Mouse (Mus musculus) limb, embryonic 13.5 days (tissue): ENCODE measurements around the gene Pdyn. TPM values are rescaled to one million over a fixed set of nuclear protein-coding genes. Genes with fewer than 3 reads are reported as not detected.

Experiments used
- ATAC-seq: fragments of 200-750 bp; cut with Nextera tagmentation; 2 replicates; pipeline ENCODE4 v1.8.0; 2017; ENCODE audit warnings: low read depth, moderate number of reproducible peaks, moderate TSS enrichment; ENCODE audit not compliant: low FRiP score
- H3K27ac ChIP-seq: fragments of 300-500 bp; sonication (generic); 2 replicates; pipeline ENCODE4 v1.5.1; 2015; ENCODE audit warnings: inconsistent platforms, mild to moderate bottlenecking, moderate library complexity
- H3K27me3 ChIP-seq: fragments of 300-500 bp; sonication (generic); 2 replicates; pipeline ENCODE4 v1.6.1; 2015; ENCODE audit warnings: mild to moderate bottlenecking, inconsistent platforms
- H3K36me3 ChIP-seq: fragments of 300-500 bp; sonication (generic); 2 replicates; pipeline ENCODE4 v1.6.1; 2015; ENCODE audit warnings: inconsistent platforms, mild to moderate bottlenecking, moderate library complexity
- H3K4me1 ChIP-seq: fragments of 300-500 bp; sonication (generic); 2 replicates; pipeline ENCODE4 v1.6.1; 2015; ENCODE audit warnings: inconsistent platforms
- H3K4me2 ChIP-seq: fragments of 300-500 bp; sonication (generic); replicated peaks from 2 replicates; pipeline ENCODE4 v1.6.1; 2015; ENCODE audit warnings: inconsistent platforms, mild to moderate bottlenecking, moderate library complexity
- H3K4me3 ChIP-seq: fragments of 300-500 bp; sonication (generic); 2 replicates; pipeline ENCODE4 v1.5.1; 2015; ENCODE audit warnings: moderate library complexity, mild to moderate bottlenecking, inconsistent platforms
- H3K9ac ChIP-seq: fragments of 300-500 bp; sonication (generic); 2 replicates; pipeline ENCODE4 v1.6.1; 2015; ENCODE audit warnings: mild to moderate bottlenecking, inconsistent platforms
- H3K9me3 ChIP-seq: fragments of 300-500 bp; sonication (generic); 2 replicates; pipeline ENCODE4 v1.6.1; 2016; ENCODE audit warnings: inconsistent platforms
- WGBS: fragments of 180-500 bp; shearing (Covaris S2); methylation state at CpG from one replicate; pipeline ENCODE4 v1.1.7; 2015; 5-methylcytosine and 5-hydroxymethylcytosine counted together
- polyA plus RNA-seq: library from polyadenylated mRNA; unstranded; fragments of >200 nt; fragmentation: Nextera tagmentation; extraction: Ambion mirVana; gene quantifications from 2 replicates; pipeline ENCODE4 v1.2.1, GENCODE M21; 2015

Gene Pdyn
- 0.27 and 0.79 TPM in 2 replicates for polyA plus RNA-seq

- Histone ChIP-seq H3K4me3 (0 out of 2 replicates have a peak within 1 kb of the TSS, but pooled peaks have one; percentile 6), H3K27ac (no peak within 1 kb of the TSS), H3K9ac (peak within 1 kb of the TSS; percentile 25; the same call in 1 of the 2 replicates), H3K4me1 (0 out of 2 replicates have a peak, but pooled peaks cover 4% of the 10 kb centered on the region), H3K4me2 (peak within 1 kb of the TSS; percentile 38), H3K36me3 (no peaks in the 10 kb centered on the region), H3K27me3 (peaks cover 55% of the 10 kb centered on the region), H3K9me3 (no peaks in the 10 kb centered on the region)
- 8% methylated on average over 20 of the region's 20 CpGs for WGBS
- ATAC-seq = no peak
Observed at GRCm38 (mm10) chr2:129699484-129700158, at the start of gene Pdyn. Pdyn (minus strand) TSS chr2:129699844.

- no peak overlapping the region for H3K4me2 ChIP-seq
- no peaks in the 10 kb centered on the region for H3K9me3 ChIP-seq
- H3K27me3 ChIP-seq = no peaks in the 10 kb centered on the region
- H3K9ac ChIP-seq = no peak overlapping the region
- ATAC-seq = no peak
- H3K27ac ChIP-seq = no peak overlapping the region
- 90% methylated on average over 7 of the region's 7 CpGs for WGBS
- H3K4me3 ChIP-seq = no peak overlapping the region
- H3K36me3 ChIP-seq = no peaks in the 10 kb centered on the region
- no peaks in the 10 kb centered on the region for H3K4me1 ChIP-seq
Observed at GRCm38 (mm10) chr2:129742016-129742415, 42.4 kb upstream of the Pdyn start.

- H3K36me3 ChIP-seq = no peaks in the 10 kb centered on the region
- H3K9me3 ChIP-seq = no peaks in the 10 kb centered on the region
- no peaks in the 10 kb centered on the region for H3K4me1 ChIP-seq
- H3K9ac ChIP-seq = no peak overlapping the region
- H3K4me3 ChIP-seq = no peak overlapping the region
- H3K4me2 ChIP-seq = no peak overlapping the region
- no peak overlapping the region for H3K27ac ChIP-seq
- no peaks in the 10 kb centered on the region for H3K27me3 ChIP-seq
- ATAC-seq = no peak
- 76% methylated on average over 3 of the region's 3 CpGs for WGBS
Observed at GRCm38 (mm10) chr2:129740515-129740914, 40.9 kb upstream of the Pdyn start.

- no peaks in the 10 kb centered on the region for H3K27me3 ChIP-seq
- H3K9me3 ChIP-seq = no peaks in the 10 kb centered on the region
- 70% methylated on average over 8 of the region's 8 CpGs for WGBS
- no peak overlapping the region for H3K4me3 ChIP-seq
- no peaks in the 10 kb centered on the region for H3K36me3 ChIP-seq
- H3K4me1 ChIP-seq = no peaks in the 10 kb centered on the region
- H3K27ac ChIP-seq = no peak overlapping the region
- no peak overlapping the region for H3K9ac ChIP-seq
- no peak for ATAC-seq
- no peak overlapping the region for H3K4me2 ChIP-seq
Observed at GRCm38 (mm10) chr2:129734031-129734430, 34.4 kb upstream of the Pdyn start.

- ATAC-seq = no peak
- no peak overlapping the region for H3K27ac ChIP-seq
- H3K27me3 ChIP-seq = no peaks in the 10 kb centered on the region
- H3K36me3 ChIP-seq = no peaks in the 10 kb centered on the region
- no peaks in the 10 kb centered on the region for H3K4me1 ChIP-seq
- no peak overlapping the region for H3K4me2 ChIP-seq
- no peaks in the 10 kb centered on the region for H3K9me3 ChIP-seq
- H3K9ac ChIP-seq = no peak overlapping the region
- H3K4me3 ChIP-seq = no peak overlapping the region
- WGBS = 72% methylated on average over 1 of the region's 1 CpGs
Observed at GRCm38 (mm10) chr2:129729681-129730080, 30.0 kb upstream of the Pdyn start.

GRCm38 (mm10) chr2:129715671-129716070, 16.0 kb upstream of the Pdyn start:
- Histone ChIP-seq H3K9me3 (no peaks in the 10 kb centered on the region; the same call in 1 of the 2 replicates), H3K27ac (no peak overlapping the region), H3K36me3 (no peaks in the 10 kb centered on the region), H3K4me2 (no peak overlapping the region), H3K9ac (no peak overlapping the region), H3K4me1 (no peaks in the 10 kb centered on the region), H3K27me3 (no peaks in the 10 kb centered on the region), H3K4me3 (no peak overlapping the region)
- ATAC-seq = no peak
- WGBS = 18% methylated on average over 10 of the region's 10 CpGs

GRCm38 (mm10) chr2:129713026-129713544, 13.4 kb upstream of the Pdyn start:
- 70% methylated on average over 5 of the region's 5 CpGs for WGBS
- no peaks in the 10 kb centered on the region for H3K27me3 ChIP-seq
- H3K9ac ChIP-seq = no peak overlapping the region
- no peaks in the 10 kb centered on the region for H3K9me3 ChIP-seq
- no peaks in the 10 kb centered on the region for H3K4me1 ChIP-seq
- no peak overlapping the region for H3K27ac ChIP-seq
- no peak for ATAC-seq
- no peaks in the 10 kb centered on the region for H3K36me3 ChIP-seq
- H3K4me3 ChIP-seq = no peak overlapping the region
- no peak overlapping the region for H3K4me2 ChIP-seq

GRCm38 (mm10) chr2:129696059-129696458, 3.6 kb downstream of the Pdyn start:
- H3K4me3 ChIP-seq = no peak overlapping the region
- 11% methylated on average over 4 of the region's 4 CpGs for WGBS
- no peak for ATAC-seq
- H3K4me1 ChIP-seq = 0 out of 2 replicates have a peak, but pooled peaks cover 4% of the 10 kb centered on the region
- H3K9ac ChIP-seq = no peak overlapping the region
- H3K36me3 ChIP-seq = no peaks in the 10 kb centered on the region
- no peak overlapping the region for H3K27ac ChIP-seq
- H3K9me3 ChIP-seq = no peaks in the 10 kb centered on the region
- H3K4me2 ChIP-seq = no peak overlapping the region
- peaks cover 47% of the 10 kb centered on the region for H3K27me3 ChIP-seq

- H3K4me3 ChIP-seq = no peak overlapping the region
- no peaks in the 10 kb centered on the region for H3K36me3 ChIP-seq
- ATAC-seq = no peak
- H3K4me1 ChIP-seq = no peaks in the 10 kb centered on the region
- WGBS = 86% methylated on average over 6 of the region's 6 CpGs
- no peaks in the 10 kb centered on the region for H3K9me3 ChIP-seq
- peaks cover 29% of the 10 kb centered on the region for H3K27me3 ChIP-seq
- H3K4me2 ChIP-seq = no peak overlapping the region
- H3K27ac ChIP-seq = no peak overlapping the region
- no peak overlapping the region for H3K9ac ChIP-seq
Observed at GRCm38 (mm10) chr2:129694303-129694702, 5.3 kb downstream of the Pdyn start.

- no peaks in the 10 kb centered on the region for H3K9me3 ChIP-seq
- no peak for ATAC-seq
Observed at GRCm38 (mm10) chr2:129692694-129693093, 7.0 kb downstream of the Pdyn start.

GRCm38 (mm10) chr2:129689694-129690093, 9.9 kb downstream of the Pdyn start:
- 85% methylated on average over 7 of the region's 7 CpGs for WGBS
- Histone ChIP-seq H3K9ac (no peak overlapping the region), H3K9me3 (no peaks in the 10 kb centered on the region), H3K4me2 (no peak overlapping the region), H3K27me3 (no peaks in the 10 kb centered on the region; the same call in 1 of the 2 replicates), H3K27ac (no peak overlapping the region), H3K4me1 (no peaks in the 10 kb centered on the region), H3K36me3 (no peaks in the 10 kb centered on the region), H3K4me3 (no peak overlapping the region)
- ATAC-seq = no peak

More at GRCm38 (mm10) chr2:129692694-129693093, 7.0 kb downstream of the Pdyn start:
- H3K36me3 ChIP-seq = no peaks in the 10 kb centered on the region
- H3K4me3 ChIP-seq = no peak overlapping the region
- H3K27ac ChIP-seq = no peak overlapping the region
- no peak overlapping the region for H3K4me2 ChIP-seq
- H3K9ac ChIP-seq = no peak overlapping the region
- peaks cover 14% of the 10 kb centered on the region for H3K27me3 ChIP-seq
- no peaks in the 10 kb centered on the region for H3K4me1 ChIP-seq
- 83% methylated on average over 8 of the region's 8 CpGs for WGBS

GRCm38 (mm10) chr2:129688036-129688625, 11.5 kb downstream of the Pdyn start:
- Histone ChIP-seq H3K36me3 (no peaks in the 10 kb centered on the region), H3K27me3 (no peaks in the 10 kb centered on the region; the same call in 1 of the 2 replicates), H3K4me2 (no peak overlapping the region), H3K27ac (no peak overlapping the region), H3K9ac (no peak overlapping the region), H3K4me3 (no peak overlapping the region), H3K4me1 (no peaks in the 10 kb centered on the region), H3K9me3 (no peaks in the 10 kb centered on the region)
- 91% methylated on average over 28 of the region's 28 CpGs for WGBS
- ATAC-seq = no peak
